Mouse (Mus musculus) cerebellum, adult (tissue): ENCODE results near the gene B230118H07Rik.

ENCODE experiments used
- ATAC-seq: cut with Nextera tagmentation; 2 replicates; pipeline ENCODE4 v1.9.2; 2017; ENCODE audit warnings: mild to moderate bottlenecking, moderate library complexity, mixed read lengths; ENCODE audit not compliant: insufficient number of reproducible peaks, low FRiP score, low TSS enrichment

B230118H07Rik gene

GRCm38 (mm10) chr2:101592886-101593285 lies 56.4 kb downstream of the B230118H07Rik start:
- no peak for ATAC-seq

DNA sequence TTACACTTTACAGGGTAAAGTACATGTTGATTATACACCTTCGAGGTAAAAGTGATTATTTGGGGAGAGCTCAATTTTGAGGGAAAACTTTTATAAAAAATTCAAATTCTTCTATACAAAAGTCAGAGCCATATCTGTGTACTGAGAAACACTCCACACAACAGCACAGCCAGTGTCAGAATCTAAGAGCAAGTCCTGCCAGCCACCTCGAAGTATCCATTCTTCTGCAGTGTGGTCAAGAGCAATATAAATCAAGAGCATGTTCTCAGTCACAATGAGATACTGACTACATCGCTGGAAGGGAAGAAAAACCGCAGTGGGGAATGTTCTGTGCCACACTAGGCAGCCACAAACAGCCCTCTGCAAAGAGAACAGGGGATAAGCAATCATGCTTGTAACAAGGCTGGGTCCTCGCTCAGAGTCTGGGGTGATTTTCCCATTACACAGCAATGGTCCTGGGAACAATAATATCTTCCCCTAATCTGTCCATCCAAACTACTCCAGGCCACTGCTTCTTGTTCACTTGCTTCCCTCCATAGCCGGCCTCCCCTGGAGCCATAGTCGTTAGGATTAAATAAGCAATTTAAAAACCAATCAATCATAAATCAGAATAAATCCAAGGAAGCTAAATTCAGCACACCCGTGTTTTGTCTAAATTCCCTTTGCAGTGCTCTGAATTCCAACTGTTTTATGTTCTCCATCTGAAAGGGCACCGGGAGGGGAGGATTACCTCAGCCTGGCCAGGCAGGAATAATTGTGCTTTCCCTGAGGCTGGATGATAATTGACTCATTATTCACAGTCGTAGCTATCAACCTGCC lies 57.1 kb downstream of the B230118H07Rik start:
- ATAC-seq = peak; percentile 67

- ATAC-seq = no peak
Measured at GRCm38 (mm10) chr2:101591356-101591755, 58.0 kb downstream of the B230118H07Rik start.

DNA sequence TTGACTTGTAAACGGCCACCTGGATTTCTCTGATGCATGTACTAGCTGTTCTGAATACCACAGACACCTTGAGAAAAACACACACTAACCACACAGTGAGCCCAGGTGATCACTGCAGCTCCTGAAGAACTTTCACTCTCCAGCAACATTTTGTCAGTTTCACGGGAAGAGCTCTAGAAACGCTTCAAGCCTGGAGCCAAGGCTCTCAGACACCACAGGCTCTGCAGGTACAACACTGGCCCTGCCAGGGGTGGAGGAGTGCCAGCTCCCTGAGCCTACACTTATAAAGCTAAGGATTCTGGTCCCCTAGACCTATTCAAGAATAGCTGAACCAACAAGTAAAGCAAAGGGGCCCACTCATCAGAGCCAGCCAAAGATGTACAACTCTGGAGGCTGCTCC lies 67.9 kb downstream of the B230118H07Rik start:
- ATAC-seq = peak; percentile 41; the same call in 1 of the 2 replicates

DNA sequence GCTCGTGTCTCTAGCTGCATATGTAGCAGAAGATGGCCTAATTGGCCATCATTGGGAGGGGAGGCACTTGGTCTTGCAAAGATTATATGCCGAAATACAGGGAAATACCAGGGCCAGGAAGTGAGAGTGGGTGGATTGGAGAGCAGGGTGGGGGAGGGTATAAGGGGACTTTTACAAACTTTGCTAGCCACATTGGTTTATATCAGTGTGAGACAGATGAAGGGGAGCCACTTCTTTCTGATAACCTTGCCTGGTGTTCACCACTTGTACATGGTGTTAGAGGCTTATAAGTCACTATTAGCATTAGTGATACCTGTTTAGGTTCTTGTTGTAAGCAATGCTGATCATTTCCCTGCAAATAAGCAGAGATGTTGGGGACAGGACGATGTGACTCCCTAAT lies 68.4 kb downstream of the B230118H07Rik start:
- ATAC-seq = no peak

GRCm38 (mm10) chr2:101580428-101580827 lies 68.9 kb downstream of the B230118H07Rik start:
- ATAC-seq = no peak; the same call in 1 of the 2 replicates

DNA sequence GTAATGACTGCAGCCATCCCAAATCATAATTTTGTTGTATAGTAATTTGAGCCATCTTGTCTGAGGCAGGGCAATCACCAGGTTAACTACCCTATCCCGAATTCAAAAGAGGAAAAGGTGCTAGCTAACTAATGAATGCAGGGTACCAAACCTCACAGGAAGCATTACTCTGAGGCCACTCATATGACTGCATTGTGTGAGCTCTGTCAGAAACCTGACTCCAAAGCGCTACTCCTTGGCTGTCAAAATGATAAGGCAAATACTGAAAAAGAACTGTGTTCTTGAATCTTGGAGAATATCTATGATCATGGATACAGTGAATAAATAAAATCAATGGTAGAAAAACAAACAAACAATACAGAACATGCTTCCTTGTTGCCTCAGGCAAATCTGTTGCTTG lies 69.3 kb downstream of the B230118H07Rik start:
- no peak for ATAC-seq

- ATAC-seq = no peak
Measured at GRCm38 (mm10) chr2:101577243-101577642, 72.1 kb downstream of the B230118H07Rik start.

- no peak for ATAC-seq
Measured at GRCm38 (mm10) chr2:101569230-101569629, 80.1 kb downstream of the B230118H07Rik start.

- no peak for ATAC-seq
Measured at GRCm38 (mm10) chr2:101567490-101567889, 81.8 kb downstream of the B230118H07Rik start.

GRCm38 (mm10) chr2:101563776-101564175 lies 85.6 kb downstream of the B230118H07Rik start:
- ATAC-seq = no peak

DNA sequence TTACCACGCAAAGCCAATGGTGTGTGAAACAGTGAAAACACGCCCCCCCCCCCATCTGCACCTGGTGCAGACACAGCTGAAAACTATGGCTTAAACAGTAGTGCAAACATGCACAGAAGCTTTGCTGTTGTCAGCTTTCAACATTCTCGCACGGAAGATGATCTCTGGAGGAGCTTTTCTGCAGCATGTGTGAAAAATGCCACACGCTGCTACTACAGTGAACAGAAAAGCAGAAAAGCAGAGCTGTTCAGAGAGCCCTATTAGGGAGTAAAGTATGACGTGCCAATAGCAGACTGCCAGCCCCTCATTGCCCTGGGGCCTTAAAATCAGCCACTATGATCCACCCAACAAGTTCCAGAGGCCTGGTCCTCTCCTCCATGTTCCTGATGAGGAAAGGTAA lies 86.1 kb downstream of the B230118H07Rik start:
- ATAC-seq = no peak

DNA sequence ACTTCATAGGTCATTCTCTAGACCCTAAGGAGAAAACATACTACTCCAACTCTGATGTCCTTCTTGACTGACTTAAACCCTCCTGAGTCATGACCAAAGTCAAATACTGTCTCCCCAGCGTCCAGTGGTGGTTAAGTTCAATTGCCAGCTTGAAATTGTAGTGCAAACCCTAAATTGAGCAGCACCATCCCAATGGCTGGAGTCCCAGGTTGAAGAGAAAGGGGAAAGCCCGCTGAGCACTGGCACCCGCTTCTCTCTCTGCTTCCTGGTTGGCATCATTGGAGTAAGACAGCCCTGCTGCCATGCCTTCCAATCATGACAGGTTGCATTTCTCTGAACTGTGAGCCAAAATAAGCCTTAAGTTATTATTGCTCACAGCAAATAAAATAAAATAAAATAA lies 89.9 kb downstream of the B230118H07Rik start:
- ATAC-seq = no peak

DNA sequence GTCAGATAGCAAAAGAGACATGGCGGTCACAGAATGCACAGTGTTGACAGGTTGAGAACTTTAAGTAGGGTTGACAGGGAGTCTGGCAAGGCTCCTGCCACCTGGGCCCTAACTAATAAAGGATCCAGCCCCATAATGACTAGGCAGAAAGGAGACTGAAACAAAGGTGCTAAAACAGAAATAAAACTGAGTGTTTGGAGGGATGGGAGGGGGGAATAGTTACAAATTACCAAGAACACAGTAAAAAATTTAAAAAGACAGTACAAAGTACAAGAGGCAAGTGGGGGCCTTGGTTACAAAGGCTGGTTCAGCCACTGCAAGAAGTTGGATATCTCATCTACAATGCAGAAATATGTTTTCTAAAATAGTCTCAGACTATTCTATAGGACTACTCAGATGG lies 93.4 kb downstream of the B230118H07Rik start:
- ATAC-seq = no peak

GRCm38 (mm10) chr2:101553851-101554250 lies 95.5 kb downstream of the B230118H07Rik start:
- no peak for ATAC-seq

GRCm38 (mm10) chr2:101552301-101552700 lies 97.0 kb downstream of the B230118H07Rik start:
- no peak for ATAC-seq

DNA sequence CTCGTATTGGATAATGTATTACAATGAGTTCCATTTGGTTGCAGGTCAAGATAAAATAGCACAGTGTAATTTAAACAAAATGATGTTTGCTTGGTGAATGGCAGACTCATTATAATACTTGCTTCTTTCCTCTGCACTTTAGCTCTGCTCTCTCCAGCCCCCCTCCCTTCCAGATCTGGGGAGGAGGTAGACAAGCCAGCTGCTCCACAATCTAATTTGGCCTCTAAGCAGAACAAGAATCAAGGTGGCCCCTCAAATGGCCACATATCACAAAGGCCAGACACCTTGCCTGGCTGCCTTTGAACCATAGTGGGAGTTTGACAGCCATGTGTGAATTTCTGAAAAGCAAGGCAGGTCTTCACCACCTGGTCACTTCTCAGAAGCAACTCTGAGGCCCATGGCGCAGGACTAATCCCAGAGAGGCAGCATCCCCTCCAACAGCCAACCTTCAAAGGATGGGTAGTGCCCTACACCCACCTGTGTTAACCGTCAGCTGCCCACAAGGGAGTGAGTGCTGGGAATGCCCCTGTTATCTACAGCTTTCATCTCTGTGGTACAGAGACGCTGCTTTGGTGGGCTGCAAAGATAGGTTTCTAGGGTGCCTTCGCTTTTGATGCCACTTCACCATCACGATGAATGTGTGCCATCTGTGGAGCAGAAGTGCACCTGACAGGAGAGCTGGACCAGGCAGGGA lies 98.2 kb downstream of the B230118H07Rik start:
- no peak for ATAC-seq

GRCm38 (mm10) chr2:101550176-101550575 lies 99.2 kb downstream of the B230118H07Rik start:
- no peak for ATAC-seq

- ATAC-seq = no peak
Measured at GRCm38 (mm10) chr2:101548866-101549265, 100.5 kb downstream of the B230118H07Rik start.

DNA sequence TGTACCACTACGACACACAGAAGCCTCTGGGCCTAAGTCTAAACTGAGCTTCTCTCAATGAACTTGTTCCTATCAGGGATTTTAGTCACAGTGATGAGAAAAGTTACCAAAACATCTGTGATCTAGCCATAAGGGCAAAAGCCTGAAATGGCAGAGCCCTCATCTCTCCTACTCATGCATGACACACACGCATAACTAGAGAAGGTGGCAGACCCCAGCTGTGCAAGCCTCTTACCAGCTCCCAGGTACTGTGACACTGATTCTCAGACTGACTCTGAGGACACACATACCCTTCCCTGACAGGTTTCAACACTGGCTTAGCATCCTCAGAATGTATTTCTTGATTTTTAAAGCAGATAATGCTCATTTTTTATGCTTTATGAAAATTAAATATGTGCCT lies 103.7 kb downstream of the B230118H07Rik start:
- ATAC-seq = no peak

- ATAC-seq = no peak
Measured at GRCm38 (mm10) chr2:101543704-101544417, 105.5 kb downstream of the B230118H07Rik start.
